In genomic region chr3:129725592-129725991, GRCm38 (mm10) we compare ENCODE assay signal across 8 mouse cellular contexts. TPM values are rescaled to one million over a fixed set of nuclear protein-coding genes. Genes with fewer than 3 reads are reported as not detected.
DNase-seq lines count a peak whose midpoint lies in the region; ATAC-seq and TF ChIP-seq lines count a peak whose summit lies in the region.

No protein-coding gene starts in this region.

- DNase-seq in gastrocnemius, adult 2 months: no peak
- no peak for DNase-seq in gastrocnemius, postnatal 10 days
- no peak for DNase-seq in forebrain, postnatal 0 days
- no peak for DNase-seq in ovary, postnatal 14 days (ENCODE audit: low spot score)
- DNase-seq in kidney, postnatal 4 days: no peak
- no peak for DNase-seq in right cerebral cortex, postnatal 14 days

- intact Hi-C loops in gastrocnemius, adult 2 months (cut with DNase I): loop anchor here (10.0 kb wide), 1 partner anchor 99 kb away; the partner anchor contains the start of gene Rrh

- H3K27me3 ChIP-seq in forebrain, postnatal 0 days (ENCODE audit: insufficient read depth, low read length): no peaks in the 10 kb centered on the region
- H3K27me3 ChIP-seq in liver, embryonic 15.5 days: 0 out of 2 replicates have a peak, but pooled peaks cover 6% of the 10 kb centered on the region

- no peaks in the 10 kb centered on the region for H3K9me3 ChIP-seq in forebrain, postnatal 0 days (ENCODE audit: low read length)
- H3K9me3 ChIP-seq in liver, embryonic 15.5 days (replicated peaks): no peaks in the 10 kb centered on the region

- TF ChIP-seq CTCF in gastrocnemius, adult 2 months (IDR thresholded peaks at IDR 0.05): no peak
- no peak for TF ChIP-seq CTCF in forebrain, postnatal 0 days (IDR thresholded peaks at IDR 0.05; ENCODE audit: low read depth)

- H3K36me3 ChIP-seq in forebrain, postnatal 0 days (ENCODE audit: insufficient read depth): no peaks in the 10 kb centered on the region
- H3K36me3 ChIP-seq in liver, embryonic 15.5 days (replicated peaks): no peaks in the 10 kb centered on the region

- peak overlapping the region; percentile 73 for H3K4me3 ChIP-seq in gastrocnemius, adult 2 months
- H3K4me3 ChIP-seq in forebrain, postnatal 0 days (ENCODE audit: low read depth, low read length): peak overlapping the region; percentile 53
- H3K4me3 ChIP-seq in liver, embryonic 15.5 days (replicated peaks): peak overlapping the region; percentile 74

- no peaks in the 10 kb centered on the region for H3K4me1 ChIP-seq in forebrain, postnatal 0 days (ENCODE audit: insufficient read depth)
- H3K4me1 ChIP-seq in liver, embryonic 15.5 days (replicated peaks): peaks cover 10% of the 10 kb centered on the region

- ATAC-seq in CD4-positive, CD25-positive, alpha-beta regulatory T cell, adult 4 months: peak; percentile 15
- ATAC-seq in forebrain, postnatal 0 days: peak; percentile 9
- ATAC-seq in liver, embryonic 15.5 days (ENCODE audit: insufficient read depth): no peak

- 70% methylated on average over 5 of the region's 5 CpGs for WGBS in forebrain, postnatal 0 days
- 80% methylated on average over 5 of the region's 5 CpGs for WGBS in liver, embryonic 15.5 days (ENCODE audit: insufficient replicate concordance)

- peak overlapping the region; percentile 98 for H3K27ac ChIP-seq in gastrocnemius, adult 2 months
- H3K27ac ChIP-seq in forebrain, postnatal 0 days (ENCODE audit: low read depth, low read length): no peak overlapping the region
- H3K27ac ChIP-seq in liver, embryonic 15.5 days (replicated peaks): no peak overlapping the region

- H3K9ac ChIP-seq in forebrain, postnatal 0 days: no peak overlapping the region
- H3K9ac ChIP-seq in liver, embryonic 15.5 days: no peak overlapping the region

- peak overlapping the region; percentile 59 for H3K4me2 ChIP-seq in forebrain, postnatal 0 days (ENCODE audit: low read depth)
- H3K4me2 ChIP-seq in liver, embryonic 15.5 days: peak overlapping the region; percentile 83

RNA-seq across cellular contexts. Expression of gene Egf, which starts 29.5 kb away (rescaled TPM):
- total RNA-seq in gastrocnemius, adult 2 months (2021): 10 to 100 TPM; 19.3 to 19.6 TPM
- total RNA-seq in gastrocnemius, postnatal 10 days (2021): 10 to 100 TPM; 23.2 to 32.1 TPM
- polyA plus RNA-seq in CD4-positive, CD25-positive, alpha-beta regulatory T cell, adult 4 months (2017; shearing (Covaris generic)): 1 to 10 TPM; 1.9 to 3.8 TPM
- total RNA-seq in forebrain, postnatal 0 days (2014; rRNA removed): 2.5 and 7.8 TPM in 2 replicates
- polyA plus RNA-seq in forebrain, postnatal 0 days (2015; fragmentation: Nextera tagmentation; extraction: Ambion mirVana): 0.44 and 1.1 TPM in 2 replicates
- polyA plus RNA-seq in liver, embryonic 15.5 days (2015; fragmentation: Nextera tagmentation; extraction: Ambion mirVana): 0.33 and 0.47 TPM in 2 replicates
